Mouse (Mus musculus): ENCODE measurements around the gene Orc4. TPM values are rescaled to one million over a fixed set of nuclear protein-coding genes. Genes with fewer than 3 reads are reported as not detected.
A peak's percentile ranks its signal among the peaks of the same experiment; 100 is the strongest.

Orc4 gene
- 92.0 and 96.9 TPM in 2 replicates for polyA plus RNA-seq (2015; fragmentation: Nextera tagmentation; extraction: Ambion mirVana)

- Histone ChIP-seq H3K4me2 (replicated peaks; ENCODE audit: low read depth, low read length) (peak within 1 kb of the TSS; percentile 80), H3K9me3 (ENCODE audit: low read length) (no peaks in the 10 kb centered on the region), H3K27me3 (ENCODE audit: insufficient read depth, low read length) (no peaks in the 10 kb centered on the region), H3K27ac (ENCODE audit: low read length) (peak within 1 kb of the TSS; percentile 82), H3K36me3 (ENCODE audit: insufficient read depth, low read length) (no peaks in the 10 kb centered on the region), H3K4me3 (ENCODE audit: low read length) (peak within 1 kb of the TSS; percentile 91), H3K4me1 (ENCODE audit: insufficient read depth, low read length) (peaks cover 6% of the 10 kb centered on the region), H3K9ac (replicated peaks; ENCODE audit: low read length) (peak within 1 kb of the TSS; percentile 92)
- no CpG with 5 or more reads among the region's 2 CpGs for WGBS
- ATAC-seq (ENCODE audit: low FRiP score, low TSS enrichment) = no peak
These were observed at the start of gene Orc4 for GRCm38 (mm10) chr2:48950252-48950315. TSS of gene Orc4 (minus strand) at chr2:48950277.

GRCm38 (mm10) chr2:48990322-48990721 is 40.2 kb upstream of the Orc4 start:
- no peak overlapping the region for H3K27ac ChIP-seq (ENCODE audit: low read length)
- no peaks in the 10 kb centered on the region for H3K9me3 ChIP-seq (ENCODE audit: low read length)
- H3K4me1 ChIP-seq (ENCODE audit: insufficient read depth, low read length) = no peaks in the 10 kb centered on the region
- no peak overlapping the region for H3K9ac ChIP-seq (replicated peaks; ENCODE audit: low read length)
- WGBS = 87% methylated on average over 3 of the region's 3 CpGs
- H3K27me3 ChIP-seq (ENCODE audit: insufficient read depth, low read length) = no peaks in the 10 kb centered on the region
- no peak overlapping the region for H3K4me2 ChIP-seq (replicated peaks; ENCODE audit: low read depth, low read length)
- H3K36me3 ChIP-seq (ENCODE audit: insufficient read depth, low read length) = 0 out of 2 replicates have a peak, but pooled peaks cover 3% of the 10 kb centered on the region
- no peak for ATAC-seq (ENCODE audit: low FRiP score, low TSS enrichment)
- H3K4me3 ChIP-seq (ENCODE audit: low read length) = no peak overlapping the region

GRCm38 (mm10) chr2:48978920-48979319 is 28.8 kb upstream of the Orc4 start:
- Histone ChIP-seq H3K27me3 (ENCODE audit: insufficient read depth, low read length) (no peaks in the 10 kb centered on the region), H3K4me1 (ENCODE audit: insufficient read depth, low read length) (no peaks in the 10 kb centered on the region), H3K4me2 (replicated peaks; ENCODE audit: low read depth, low read length) (no peak overlapping the region), H3K9ac (replicated peaks; ENCODE audit: low read length) (no peak overlapping the region), H3K9me3 (ENCODE audit: low read length) (no peaks in the 10 kb centered on the region), H3K27ac (ENCODE audit: low read length) (no peak overlapping the region), H3K36me3 (ENCODE audit: insufficient read depth, low read length) (peaks cover 4% of the 10 kb centered on the region; the same call in 1 of the 2 replicates), H3K4me3 (ENCODE audit: low read length) (no peak overlapping the region)
- ATAC-seq (ENCODE audit: low FRiP score, low TSS enrichment) = no peak
- WGBS = 72% methylated on average over 3 of the region's 3 CpGs

GRCm38 (mm10) chr2:48956591-48956990 is 6.5 kb upstream of the Orc4 start:
- Histone ChIP-seq H3K9ac (replicated peaks; ENCODE audit: low read length) (no peak overlapping the region), H3K27ac (ENCODE audit: low read length) (no peak overlapping the region), H3K4me2 (replicated peaks; ENCODE audit: low read depth, low read length) (no peak overlapping the region), H3K27me3 (ENCODE audit: insufficient read depth, low read length) (no peaks in the 10 kb centered on the region), H3K9me3 (ENCODE audit: low read length) (no peaks in the 10 kb centered on the region), H3K36me3 (ENCODE audit: insufficient read depth, low read length) (no peaks in the 10 kb centered on the region), H3K4me3 (ENCODE audit: low read length) (no peak overlapping the region), H3K4me1 (ENCODE audit: insufficient read depth, low read length) (no peaks in the 10 kb centered on the region)
- 79% methylated on average over 3 of the region's 3 CpGs for WGBS
- ATAC-seq (ENCODE audit: low FRiP score, low TSS enrichment) = no peak

GRCm38 (mm10) chr2:48950316-48950880 is 321 bp upstream of the Orc4 start:
- no peak for ATAC-seq (ENCODE audit: low FRiP score, low TSS enrichment)
- peak overlapping the region; percentile 64 for H3K9ac ChIP-seq (replicated peaks; ENCODE audit: low read length)
- H3K4me1 ChIP-seq (ENCODE audit: insufficient read depth, low read length) = peaks cover 6% of the 10 kb centered on the region
- peak overlapping the region; percentile 82 for H3K27ac ChIP-seq (ENCODE audit: low read length)
- 6% methylated on average over 5 of the region's 6 CpGs for WGBS
- no peaks in the 10 kb centered on the region for H3K9me3 ChIP-seq (ENCODE audit: low read length)
- peak overlapping the region; percentile 91 for H3K4me3 ChIP-seq (ENCODE audit: low read length)
- H3K27me3 ChIP-seq (ENCODE audit: insufficient read depth, low read length) = no peaks in the 10 kb centered on the region
- H3K4me2 ChIP-seq (replicated peaks; ENCODE audit: low read depth, low read length) = peak overlapping the region; percentile 80
- H3K36me3 ChIP-seq (ENCODE audit: insufficient read depth, low read length) = no peaks in the 10 kb centered on the region

GRCm38 (mm10) chr2:48949743-48950251 is 280 bp downstream of the Orc4 start:
- WGBS = 0% methylated on average over 8 of the region's 9 CpGs
- peak; percentile 66 for ATAC-seq (ENCODE audit: low FRiP score, low TSS enrichment)
- peak overlapping the region; percentile 64 for H3K9ac ChIP-seq (replicated peaks; ENCODE audit: low read length)
- peak overlapping the region; percentile 91 for H3K4me3 ChIP-seq (ENCODE audit: low read length)
- peak overlapping the region; percentile 80 for H3K4me2 ChIP-seq (replicated peaks; ENCODE audit: low read depth, low read length)
- H3K4me1 ChIP-seq (ENCODE audit: insufficient read depth, low read length) = peaks cover 6% of the 10 kb centered on the region
- peak overlapping the region; percentile 82 for H3K27ac ChIP-seq (ENCODE audit: low read length)
- no peaks in the 10 kb centered on the region for H3K9me3 ChIP-seq (ENCODE audit: low read length)
- no peaks in the 10 kb centered on the region for H3K27me3 ChIP-seq (ENCODE audit: insufficient read depth, low read length)
- no peaks in the 10 kb centered on the region for H3K36me3 ChIP-seq (ENCODE audit: insufficient read depth, low read length)

- H3K9me3 ChIP-seq (ENCODE audit: low read length) = no peaks in the 10 kb centered on the region
- ATAC-seq (ENCODE audit: low FRiP score, low TSS enrichment) = peak; percentile 100
- WGBS = under 1% methylated on average over 48 of the region's 49 CpGs
These were observed 1.1 kb downstream of the Orc4 start, which contains the start of gene Mbd5 for GRCm38 (mm10) chr2:48948841-48949584. TSS of gene Mbd5 (plus strand) at chr2:48949508.

GRCm38 (mm10) chr2:48947761-48948160 is 2.3 kb downstream of the Orc4 start:
- 0 out of 2 replicates have a peak overlapping the region, but pooled peaks have one; percentile 46 for H3K9ac ChIP-seq (replicated peaks; ENCODE audit: low read length)
- H3K4me3 ChIP-seq (ENCODE audit: low read length) = peak overlapping the region; percentile 91
- H3K27ac ChIP-seq (ENCODE audit: low read length) = no peak overlapping the region
- H3K4me1 ChIP-seq (ENCODE audit: insufficient read depth, low read length) = peaks cover 6% of the 10 kb centered on the region
- ATAC-seq (ENCODE audit: low FRiP score, low TSS enrichment) = no peak
- H3K4me2 ChIP-seq (replicated peaks; ENCODE audit: low read depth, low read length) = peak overlapping the region; percentile 75
- H3K9me3 ChIP-seq (ENCODE audit: low read length) = no peaks in the 10 kb centered on the region
- H3K27me3 ChIP-seq (ENCODE audit: insufficient read depth, low read length) = no peaks in the 10 kb centered on the region
- no peaks in the 10 kb centered on the region for H3K36me3 ChIP-seq (ENCODE audit: insufficient read depth, low read length)
- WGBS = 74% methylated on average over 3 of the region's 3 CpGs

More at GRCm38 (mm10) chr2:48948841-48949584, 1.1 kb downstream of the Orc4 start, which contains the start of gene Mbd5:
- H3K36me3 ChIP-seq (ENCODE audit: insufficient read depth, low read length) = no peaks in the 10 kb centered on the region
- peak within 1 kb of the TSS; percentile 92 for H3K9ac ChIP-seq (replicated peaks; ENCODE audit: low read length)
- H3K4me3 ChIP-seq (ENCODE audit: low read length) = peak within 1 kb of the TSS; percentile 91
- H3K27ac ChIP-seq (ENCODE audit: low read length) = peak within 1 kb of the TSS; percentile 82
- H3K27me3 ChIP-seq (ENCODE audit: insufficient read depth, low read length) = no peaks in the 10 kb centered on the region
- peak within 1 kb of the TSS; percentile 80 for H3K4me2 ChIP-seq (replicated peaks; ENCODE audit: low read depth, low read length)
- H3K4me1 ChIP-seq (ENCODE audit: insufficient read depth, low read length) = peaks cover 6% of the 10 kb centered on the region

GRCm38 (mm10) chr2:48935058-48935457 is 15.0 kb downstream of the Orc4 start:
- Histone ChIP-seq H3K9me3 (ENCODE audit: low read length) (no peaks in the 10 kb centered on the region), H3K36me3 (ENCODE audit: insufficient read depth, low read length) (peaks cover 7% of the 10 kb centered on the region; the same call in 1 of the 2 replicates), H3K4me3 (ENCODE audit: low read length) (no peak overlapping the region), H3K4me1 (ENCODE audit: insufficient read depth, low read length) (no peaks in the 10 kb centered on the region), H3K27me3 (ENCODE audit: insufficient read depth, low read length) (no peaks in the 10 kb centered on the region), H3K4me2 (replicated peaks; ENCODE audit: low read depth, low read length) (no peak overlapping the region), H3K27ac (ENCODE audit: low read length) (no peak overlapping the region), H3K9ac (replicated peaks; ENCODE audit: low read length) (no peak overlapping the region)
- 89% methylated on average over 2 of the region's 2 CpGs for WGBS
- ATAC-seq (ENCODE audit: low FRiP score, low TSS enrichment) = no peak

GRCm38 (mm10) chr2:48915832-48916231 is 34.2 kb downstream of the Orc4 start:
- no peaks in the 10 kb centered on the region for H3K9me3 ChIP-seq (ENCODE audit: low read length)
- H3K27me3 ChIP-seq (ENCODE audit: insufficient read depth, low read length) = no peaks in the 10 kb centered on the region
- peaks cover 15% of the 10 kb centered on the region; the same call in 1 of the 2 replicates for H3K36me3 ChIP-seq (ENCODE audit: insufficient read depth, low read length)
- H3K4me2 ChIP-seq (replicated peaks; ENCODE audit: low read depth, low read length) = no peak overlapping the region
- no peak overlapping the region for H3K9ac ChIP-seq (replicated peaks; ENCODE audit: low read length)
- ATAC-seq (ENCODE audit: low FRiP score, low TSS enrichment) = no peak
- no peak overlapping the region for H3K27ac ChIP-seq (ENCODE audit: low read length)
- no peak overlapping the region for H3K4me3 ChIP-seq (ENCODE audit: low read length)
- H3K4me1 ChIP-seq (ENCODE audit: insufficient read depth, low read length) = no peaks in the 10 kb centered on the region
